Mouse (Mus musculus) limb, embryonic 13.5 days (tissue): Measurements from ENCODE around the gene Pid1. TPM values are rescaled to one million over a fixed set of nuclear protein-coding genes. Genes with fewer than 3 reads are reported as not detected.

ENCODE experiments used
- ATAC-seq: fragments of 200-750 bp; cut with Nextera tagmentation; 2 replicates; pipeline ENCODE4 v1.8.0; 2017; ENCODE audit warnings: low read depth, moderate number of reproducible peaks, moderate TSS enrichment; ENCODE audit not compliant: low FRiP score
- H3K27ac ChIP-seq: fragments of 300-500 bp; sonication (generic); 2 replicates; pipeline ENCODE4 v1.5.1; 2015; ENCODE audit warnings: inconsistent platforms, mild to moderate bottlenecking, moderate library complexity
- H3K27me3 ChIP-seq: fragments of 300-500 bp; sonication (generic); 2 replicates; pipeline ENCODE4 v1.6.1; 2015; ENCODE audit warnings: mild to moderate bottlenecking, inconsistent platforms
- H3K36me3 ChIP-seq: fragments of 300-500 bp; sonication (generic); 2 replicates; pipeline ENCODE4 v1.6.1; 2015; ENCODE audit warnings: inconsistent platforms, mild to moderate bottlenecking, moderate library complexity
- H3K4me1 ChIP-seq: fragments of 300-500 bp; sonication (generic); 2 replicates; pipeline ENCODE4 v1.6.1; 2015; ENCODE audit warnings: inconsistent platforms
- H3K4me2 ChIP-seq: fragments of 300-500 bp; sonication (generic); replicated peaks from 2 replicates; pipeline ENCODE4 v1.6.1; 2015; ENCODE audit warnings: inconsistent platforms, mild to moderate bottlenecking, moderate library complexity
- H3K4me3 ChIP-seq: fragments of 300-500 bp; sonication (generic); 2 replicates; pipeline ENCODE4 v1.5.1; 2015; ENCODE audit warnings: moderate library complexity, mild to moderate bottlenecking, inconsistent platforms
- H3K9ac ChIP-seq: fragments of 300-500 bp; sonication (generic); 2 replicates; pipeline ENCODE4 v1.6.1; 2015; ENCODE audit warnings: mild to moderate bottlenecking, inconsistent platforms
- H3K9me3 ChIP-seq: fragments of 300-500 bp; sonication (generic); 2 replicates; pipeline ENCODE4 v1.6.1; 2016; ENCODE audit warnings: inconsistent platforms
- WGBS: fragments of 180-500 bp; shearing (Covaris S2); methylation state at CpG from one replicate; pipeline ENCODE4 v1.1.7; 2015; 5-methylcytosine and 5-hydroxymethylcytosine counted together
- polyA plus RNA-seq: library from polyadenylated mRNA; unstranded; fragments of >200 nt; fragmentation: Nextera tagmentation; extraction: Ambion mirVana; gene quantifications from 2 replicates; pipeline ENCODE4 v1.2.1, GENCODE M21; 2015

Gene Pid1
- polyA plus RNA-seq, 1 experiment from 2014 or later = 59.3 TPM

- 61% methylated on average over 1 of the region's 1 CpGs for WGBS
- no peak for ATAC-seq
- Histone ChIP-seq H3K36me3 (no peaks in the 10 kb centered on the region; the same call in 1 of the 2 replicates), H3K4me2 (no peak overlapping the region), H3K4me3 (no peak overlapping the region), H3K27ac (no peak overlapping the region), H3K9me3 (no peaks in the 10 kb centered on the region), H3K4me1 (peaks cover 6% of the 10 kb centered on the region), H3K9ac (no peak overlapping the region), H3K27me3 (no peaks in the 10 kb centered on the region)
Measured at GRCm38 (mm10) chr1:84141561-84141960, 222.4 kb downstream of the Pid1 start.

GRCm38 (mm10) chr1:84132451-84132850 is 231.5 kb downstream of the Pid1 start:
- no peak overlapping the region for H3K4me3 ChIP-seq
- H3K36me3 ChIP-seq = no peaks in the 10 kb centered on the region; the same call in 1 of the 2 replicates
- no peaks in the 10 kb centered on the region for H3K9me3 ChIP-seq
- no peak for ATAC-seq
- no peak overlapping the region for H3K4me2 ChIP-seq
- WGBS = 83% methylated on average over 4 of the region's 4 CpGs
- no peak overlapping the region for H3K9ac ChIP-seq
- H3K27me3 ChIP-seq = no peaks in the 10 kb centered on the region
- H3K27ac ChIP-seq = no peak overlapping the region
- H3K4me1 ChIP-seq = no peaks in the 10 kb centered on the region

GRCm38 (mm10) chr1:84131799-84132198 is 232.2 kb downstream of the Pid1 start:
- H3K27me3 ChIP-seq = no peaks in the 10 kb centered on the region
- H3K9ac ChIP-seq = no peak overlapping the region
- H3K4me2 ChIP-seq = no peak overlapping the region
- WGBS = 86% methylated on average over 1 of the region's 1 CpGs
- no peak overlapping the region for H3K4me3 ChIP-seq
- H3K4me1 ChIP-seq = no peaks in the 10 kb centered on the region
- no peak for ATAC-seq
- no peaks in the 10 kb centered on the region for H3K36me3 ChIP-seq
- no peak overlapping the region for H3K27ac ChIP-seq
- no peaks in the 10 kb centered on the region for H3K9me3 ChIP-seq

GRCm38 (mm10) chr1:84128510-84128909 is 235.5 kb downstream of the Pid1 start:
- 72% methylated on average over 4 of the region's 4 CpGs for WGBS
- no peaks in the 10 kb centered on the region for H3K4me1 ChIP-seq
- ATAC-seq = no peak
- H3K9ac ChIP-seq = no peak overlapping the region
- H3K27ac ChIP-seq = no peak overlapping the region
- no peaks in the 10 kb centered on the region for H3K9me3 ChIP-seq
- H3K4me3 ChIP-seq = no peak overlapping the region
- no peaks in the 10 kb centered on the region for H3K27me3 ChIP-seq
- no peaks in the 10 kb centered on the region for H3K36me3 ChIP-seq
- H3K4me2 ChIP-seq = no peak overlapping the region

GRCm38 (mm10) chr1:84119306-84119705 is 244.7 kb downstream of the Pid1 start:
- Histone ChIP-seq H3K27ac (no peak overlapping the region), H3K9me3 (no peaks in the 10 kb centered on the region), H3K4me1 (no peaks in the 10 kb centered on the region), H3K4me3 (no peak overlapping the region), H3K36me3 (no peaks in the 10 kb centered on the region), H3K9ac (no peak overlapping the region), H3K27me3 (no peaks in the 10 kb centered on the region), H3K4me2 (no peak overlapping the region)
- WGBS = 78% methylated on average over 2 of the region's 2 CpGs
- no peak for ATAC-seq

- Histone ChIP-seq H3K27ac (no peak overlapping the region), H3K9ac (no peak overlapping the region), H3K4me1 (no peaks in the 10 kb centered on the region), H3K36me3 (no peaks in the 10 kb centered on the region), H3K4me2 (no peak overlapping the region), H3K9me3 (no peaks in the 10 kb centered on the region), H3K4me3 (no peak overlapping the region), H3K27me3 (no peaks in the 10 kb centered on the region)
- 88% methylated on average over 4 of the region's 4 CpGs for WGBS
- no peak for ATAC-seq
Measured at GRCm38 (mm10) chr1:84106756-84107155, 257.2 kb downstream of the Pid1 start.

- no peaks in the 10 kb centered on the region for H3K27me3 ChIP-seq
- no peak overlapping the region for H3K27ac ChIP-seq
- H3K9me3 ChIP-seq = peaks cover 12% of the 10 kb centered on the region; the same call in 1 of the 2 replicates
- no peak overlapping the region for H3K4me2 ChIP-seq
- H3K4me1 ChIP-seq = peaks cover 8% of the 10 kb centered on the region
- ATAC-seq = no peak
- no peaks in the 10 kb centered on the region for H3K36me3 ChIP-seq
- 73% methylated on average over 2 of the region's 2 CpGs for WGBS
- no peak overlapping the region for H3K4me3 ChIP-seq
- no peak overlapping the region for H3K9ac ChIP-seq
Measured at GRCm38 (mm10) chr1:84102052-84102451, 261.9 kb downstream of the Pid1 start.

- Histone ChIP-seq H3K27ac (peak overlapping the region; percentile 44; the same call in 1 of the 2 replicates), H3K4me1 (peaks cover 14% of the 10 kb centered on the region), H3K4me3 (no peak overlapping the region), H3K27me3 (no peaks in the 10 kb centered on the region), H3K9ac (no peak overlapping the region), H3K9me3 (peaks cover 12% of the 10 kb centered on the region; the same call in 1 of the 2 replicates), H3K4me2 (no peak overlapping the region), H3K36me3 (no peaks in the 10 kb centered on the region)
- ATAC-seq = peak; percentile 65; the same call in 1 of the 2 replicates
Measured at GRCm38 (mm10) chr1:84097398-84097797, 266.6 kb downstream of the Pid1 start.

- H3K9ac ChIP-seq = no peak overlapping the region
- peaks cover 18% of the 10 kb centered on the region for H3K4me1 ChIP-seq
- peaks cover 2% of the 10 kb centered on the region; the same call in 1 of the 2 replicates for H3K9me3 ChIP-seq
- H3K4me2 ChIP-seq = no peak overlapping the region
- no peak overlapping the region for H3K4me3 ChIP-seq
- WGBS = 69% methylated on average over 2 of the region's 2 CpGs
- no peak overlapping the region for H3K27ac ChIP-seq
- H3K27me3 ChIP-seq = no peaks in the 10 kb centered on the region
- no peak for ATAC-seq
- no peaks in the 10 kb centered on the region for H3K36me3 ChIP-seq
Measured at GRCm38 (mm10) chr1:84093291-84093690, 270.7 kb downstream of the Pid1 start.

GRCm38 (mm10) chr1:84089664-84090063 is 274.3 kb downstream of the Pid1 start:
- 46% methylated on average over 2 of the region's 2 CpGs for WGBS
- Histone ChIP-seq H3K9ac (no peak overlapping the region), H3K4me1 (peaks cover 11% of the 10 kb centered on the region), H3K4me3 (no peak overlapping the region), H3K9me3 (no peaks in the 10 kb centered on the region), H3K36me3 (no peaks in the 10 kb centered on the region), H3K4me2 (no peak overlapping the region), H3K27ac (0 out of 2 replicates have a peak overlapping the region, but pooled peaks have one; percentile 49), H3K27me3 (no peaks in the 10 kb centered on the region)
- peak; percentile 84 for ATAC-seq

- Histone ChIP-seq H3K27me3 (no peaks in the 10 kb centered on the region), H3K36me3 (no peaks in the 10 kb centered on the region), H3K4me2 (no peak overlapping the region), H3K9ac (no peak overlapping the region), H3K27ac (no peak overlapping the region), H3K9me3 (no peaks in the 10 kb centered on the region), H3K4me1 (peaks cover 9% of the 10 kb centered on the region), H3K4me3 (no peak overlapping the region)
- 71% methylated on average over 2 of the region's 2 CpGs for WGBS
- no peak for ATAC-seq
Measured at GRCm38 (mm10) chr1:84087957-84088356, 276.0 kb downstream of the Pid1 start.

GRCm38 (mm10) chr1:84087325-84087724 is 276.7 kb downstream of the Pid1 start:
- H3K4me2 ChIP-seq = no peak overlapping the region
- no peaks in the 10 kb centered on the region for H3K27me3 ChIP-seq
- no peaks in the 10 kb centered on the region for H3K9me3 ChIP-seq
- no peak overlapping the region for H3K27ac ChIP-seq
- H3K9ac ChIP-seq = no peak overlapping the region
- no peak for ATAC-seq
- no peaks in the 10 kb centered on the region for H3K36me3 ChIP-seq
- WGBS = 70% methylated on average over 6 of the region's 6 CpGs
- H3K4me1 ChIP-seq = peaks cover 5% of the 10 kb centered on the region
- H3K4me3 ChIP-seq = no peak overlapping the region

- Histone ChIP-seq H3K9me3 (no peaks in the 10 kb centered on the region), H3K27ac (no peak overlapping the region), H3K27me3 (no peaks in the 10 kb centered on the region), H3K4me2 (no peak overlapping the region), H3K4me1 (peaks cover 5% of the 10 kb centered on the region), H3K36me3 (no peaks in the 10 kb centered on the region), H3K4me3 (no peak overlapping the region), H3K9ac (no peak overlapping the region)
- ATAC-seq = no peak
- 84% methylated on average over 1 of the region's 1 CpGs for whole genome bisulfite sequencing
Measured at GRCm38 (mm10) chr1:84086486-84086885, 277.5 kb downstream of the Pid1 start.
